Mouse (Mus musculus) embryonic facial prominence, embryonic 12.5 days (tissue): ENCODE data around the gene 2210016F16Rik. TPM values are rescaled to one million over a fixed set of nuclear protein-coding genes. Genes with fewer than 3 reads are reported as not detected.
A peak's percentile ranks its signal among the peaks of the same experiment; 100 is the strongest.

Experiments used
- ATAC-seq: fragments of 200-750 bp; cut with Nextera tagmentation; 2 replicates; pipeline ENCODE4 v1.8.0; 2017; ENCODE audit not compliant: insufficient number of reproducible peaks, insufficient read depth, low FRiP score, low TSS enrichment
- H3K27ac ChIP-seq: fragments of 300-500 bp; sonication (generic); 2 replicates; pipeline ENCODE4 v1.5.1; 2016; ENCODE audit warnings: mild to moderate bottlenecking
- H3K27me3 ChIP-seq: fragments of 300-500 bp; sonication (generic); 2 replicates; pipeline ENCODE4 v1.6.1; 2016; ENCODE audit warnings: mild to moderate bottlenecking, moderate library complexity
- H3K36me3 ChIP-seq: fragments of 300-500 bp; sonication (generic); 2 replicates; pipeline ENCODE4 v1.6.1; 2016; ENCODE audit warnings: mild to moderate bottlenecking
- H3K4me1 ChIP-seq: fragments of 300-500 bp; sonication (generic); 2 replicates; pipeline ENCODE4 v1.6.1; 2016
- H3K4me2 ChIP-seq: fragments of 300-500 bp; sonication (generic); replicated peaks from 2 replicates; pipeline ENCODE4 v1.6.1; 2016; ENCODE audit warnings: mild to moderate bottlenecking, moderate library complexity
- H3K4me3 ChIP-seq: fragments of 300-500 bp; sonication (generic); 2 replicates; pipeline ENCODE4 v1.5.1; 2016; ENCODE audit warnings: mild to moderate bottlenecking
- H3K9ac ChIP-seq: fragments of 300-500 bp; sonication (generic); 2 replicates; pipeline ENCODE4 v1.6.1; 2016; ENCODE audit warnings: mild to moderate bottlenecking, moderate library complexity
- H3K9me3 ChIP-seq: fragments of 300-500 bp; sonication (generic); 2 replicates; pipeline ENCODE4 v1.6.1; 2016; ENCODE audit warnings: mild to moderate bottlenecking, moderate library complexity
- WGBS: fragments of 180-500 bp; shearing (Covaris S2); methylation state at CpG from one replicate; pipeline ENCODE4 v1.1.7; 2016; 5-methylcytosine and 5-hydroxymethylcytosine counted together
- microRNA counts: library from miRNA; unstranded; fragments of <30 nt; microRNA quantifications from one replicate; lab custom pipeline; 2017
- microRNA-seq: library from miRNA; unstranded; fragments of <30 nt; microRNA quantifications from one replicate; pipeline ENCODE4, GENCODE M21; 2017
- polyA plus RNA-seq: library from polyadenylated mRNA; unstranded; fragments of >200 nt; fragmentation: Nextera tagmentation; extraction: Ambion mirVana; gene quantifications from 2 replicates; pipeline ENCODE4 v1.2.1, GENCODE M21; 2016

The 2210016F16Rik gene
- polyA plus RNA-seq, 1 experiment from 2014 or later: 24.3 TPM

- WGBS: 79% methylated on average over 12 of the region's 12 CpGs
- Histone ChIP-seq H3K27ac (no peak overlapping the region), H3K4me2 (no peak overlapping the region), H3K9me3 (no peaks in the 10 kb centered on the region), H3K27me3 (no peaks in the 10 kb centered on the region), H3K4me1 (no peaks in the 10 kb centered on the region), H3K4me3 (no peak overlapping the region), H3K9ac (no peak overlapping the region), H3K36me3 (no peaks in the 10 kb centered on the region)
- ATAC-seq: no peak
Measured at GRCm38 (mm10) chr13:58337456-58337855, 47.6 kb downstream of the 2210016F16Rik start.

- Histone ChIP-seq H3K9ac (no peak overlapping the region), H3K27me3 (no peaks in the 10 kb centered on the region), H3K27ac (no peak overlapping the region), H3K9me3 (no peaks in the 10 kb centered on the region), H3K4me3 (no peak overlapping the region), H3K4me1 (no peaks in the 10 kb centered on the region), H3K36me3 (no peaks in the 10 kb centered on the region), H3K4me2 (no peak overlapping the region)
- ATAC-seq: no peak
- WGBS: 94% methylated on average over 5 of the region's 5 CpGs
Measured at GRCm38 (mm10) chr13:58334116-58334515, 50.9 kb downstream of the 2210016F16Rik start.

MicroRNAs encoded within 50 kb of the gene (microRNA counts, 519-probe panel; counts per million panel counts)
- 4,206 counts per million, percentile 79 among the panel's probes with 10 or more counts for microRNA mmu-miR-7a (lab: Ali Mortazavi, UCI)

Small RNA genes lying within 50 kb of the gene (microRNA-seq; reads per million reads assigned to microRNA genes)
- gene Mir7-1: 131 reads per million, percentile 55 among the genes with 10 or more reads in this experiment

Other genes starting within 250 kb of the 2210016F16Rik start
- gene Idnk, start 227.6 kb downstream of the 2210016F16Rik start, polyA plus RNA-seq: 45.1 and 46.3 TPM in 2 replicates
- gene Ubqln1, start 169.6 kb downstream of the 2210016F16Rik start, polyA plus RNA-seq: 129 and 132 TPM in 2 replicates
- 32.4 and 33.3 TPM in 2 replicates for gene Gkap1, start 109.5 kb downstream of the 2210016F16Rik start, polyA plus RNA-seq
- gene Kif27, start 26.1 kb downstream of the 2210016F16Rik start, polyA plus RNA-seq: 0.90 and 1.2 TPM in 2 replicates
- 29.5 and 31.4 TPM in 2 replicates for gene Rmi1, start 17.0 kb upstream of the 2210016F16Rik start, polyA plus RNA-seq
- 1,844 and 1,972 TPM in 2 replicates for gene Hnrnpk, start 18.1 kb upstream of the 2210016F16Rik start, polyA plus RNA-seq
- gene Slc28a3, start 225.7 kb upstream of the 2210016F16Rik start, polyA plus RNA-seq: 0.05 and 0.11 TPM in 2 replicates